Mouse (Mus musculus): ENCODE measurements at regions not wholly inside any gene's neighbourhood (a gene's known extent, or its start where the extent isn't known, plus 50 kb on each side); places are given as distances from the start of the nearest gene placed in this dataset.
A peak's percentile ranks its signal among the peaks of the same experiment; 100 is the strongest.

- no peak for DNase-seq (ENCODE audit: low read depth)
These were observed 365.3 kb upstream of the Tmem229a start for GRCm38 (mm10) chr6:25321446-25321845.

- DNase-seq (ENCODE audit: low read depth): no peak
These were observed 364.3 kb upstream of the Tmem229a start for GRCm38 (mm10) chr6:25320291-25320844.

GRCm38 (mm10) chr6:25307471-25307870, 351.4 kb upstream of the Tmem229a start:
- no peak for DNase-seq (ENCODE audit: low read depth)

- no peak for DNase-seq (ENCODE audit: low read depth)
These were observed 348.9 kb upstream of the Tmem229a start for GRCm38 (mm10) chr6:25304844-25305504.

GRCm38 (mm10) chr6:25291613-25292012, 335.5 kb upstream of the Tmem229a start:
- no peak for DNase-seq (ENCODE audit: low read depth)

GRCm38 (mm10) chr6:25287591-25287990, 331.5 kb upstream of the Tmem229a start:
- no peak for DNase-seq (ENCODE audit: low read depth)

- no peak for DNase-seq (ENCODE audit: low read depth)
These were observed 330.2 kb upstream of the Tmem229a start for GRCm38 (mm10) chr6:25286313-25286712.

GRCm38 (mm10) chr6:25278509-25278908, 322.4 kb upstream of the Tmem229a start:
- no peak for DNase-seq (ENCODE audit: low read depth)

GRCm38 (mm10) chr6:25277703-25278447, 321.8 kb upstream of the Tmem229a start:
- DNase-seq (ENCODE audit: low read depth): no peak

GRCm38 (mm10) chr6:25276221-25276620, 320.1 kb upstream of the Tmem229a start:
- DNase-seq (ENCODE audit: low read depth): peak; percentile 29

GRCm38 (mm10) chr6:25260559-25260958, 304.5 kb upstream of the Tmem229a start:
- DNase-seq (ENCODE audit: low read depth): no peak

- no peak for DNase-seq (ENCODE audit: low read depth)
These were observed 299.7 kb upstream of the Tmem229a start for GRCm38 (mm10) chr6:25255762-25256161.

GRCm38 (mm10) chr6:25237021-25237420, 280.9 kb upstream of the Tmem229a start:
- no peak for DNase-seq (ENCODE audit: low read depth)

GRCm38 (mm10) chr6:25236616-25237015, 280.5 kb upstream of the Tmem229a start:
- no peak for DNase-seq (ENCODE audit: low read depth)
